Mouse (Mus musculus): Measurements from ENCODE around the gene Tnrc6c. TPM values are rescaled to one million over a fixed set of nuclear protein-coding genes. Genes with fewer than 3 reads are reported as not detected.

The Tnrc6c gene
- total RNA-seq (2014; rRNA removed) (56.9 and 71.6 TPM in 2 replicates), polyA plus RNA-seq (2015; fragmentation: Nextera tagmentation; extraction: Ambion mirVana) (13.1 and 19.9 TPM in 2 replicates)

DNA sequence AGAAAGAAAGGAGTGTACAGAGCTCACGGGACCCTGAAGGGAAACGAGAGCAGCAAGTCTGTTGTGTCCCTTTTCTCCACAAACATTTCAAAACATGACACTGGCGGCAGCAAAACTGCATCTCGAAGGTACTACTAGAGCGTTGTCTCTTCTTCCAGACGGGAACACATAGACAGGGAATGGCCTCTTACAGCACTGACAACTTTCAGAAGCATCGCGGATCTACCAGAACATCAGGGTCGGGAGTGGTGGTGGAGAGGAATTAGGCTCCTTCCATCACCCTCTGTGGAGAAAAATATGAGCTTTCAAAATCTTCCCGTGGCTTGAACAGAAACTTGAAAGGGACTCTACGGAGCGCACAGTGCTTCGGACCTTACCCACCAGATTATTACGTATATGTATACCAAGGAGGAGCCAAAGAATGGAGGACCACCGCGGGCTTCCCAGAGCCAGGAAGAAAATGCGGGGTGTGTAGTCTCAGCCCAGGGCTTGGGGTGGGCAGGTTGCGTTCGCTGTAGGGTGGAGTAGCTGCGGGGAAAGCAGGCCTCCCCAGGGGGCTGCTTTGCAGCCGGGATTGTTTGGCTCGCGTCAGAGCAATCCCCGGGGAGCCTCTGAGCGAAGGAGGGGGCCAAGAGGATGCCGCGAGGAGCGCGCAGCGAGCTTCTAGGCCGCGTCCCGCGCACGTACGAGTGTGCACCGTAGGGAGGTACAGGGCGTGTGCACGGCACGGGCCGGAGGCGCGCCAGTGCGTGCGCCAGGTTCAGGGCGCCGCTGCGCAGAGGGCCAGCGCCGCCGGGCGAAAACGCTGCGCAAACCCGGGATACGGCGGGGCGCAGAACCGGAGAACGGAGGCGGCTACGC is at the start of gene Tnrc6c:
Gene Tnrc6c, plus strand, starts transcription at position 799 of the 861 bp plus-strand sequence.
- Histone ChIP-seq H3K9me3 (ENCODE audit: low read length) (no peaks in the 10 kb centered on the region), H3K27me3 (ENCODE audit: insufficient read depth, low read length) (no peaks in the 10 kb centered on the region), H3K27ac (ENCODE audit: low read depth, low read length) (peak within 1 kb of the TSS; percentile 99), H3K4me1 (ENCODE audit: insufficient read depth) (peaks cover 17% of the 10 kb centered on the region), H3K4me3 (ENCODE audit: low read depth, low read length) (peak within 1 kb of the TSS; percentile 93), H3K36me3 (ENCODE audit: insufficient read depth) (no peaks in the 10 kb centered on the region), H3K9ac (peak within 1 kb of the TSS; percentile 93), H3K4me2 (ENCODE audit: low read depth) (peak within 1 kb of the TSS; percentile 72)
- DNase-seq, result peak; percentile 96
- TF ChIP-seq CTCF (IDR thresholded peaks at IDR 0.05; ENCODE audit: low read depth), result peak; percentile 16; the same call in 1 of the 2 replicates
- under 1% methylated on average over 61 of the region's 62 CpGs for WGBS
- ATAC-seq, result peak; percentile 92

DNA sequence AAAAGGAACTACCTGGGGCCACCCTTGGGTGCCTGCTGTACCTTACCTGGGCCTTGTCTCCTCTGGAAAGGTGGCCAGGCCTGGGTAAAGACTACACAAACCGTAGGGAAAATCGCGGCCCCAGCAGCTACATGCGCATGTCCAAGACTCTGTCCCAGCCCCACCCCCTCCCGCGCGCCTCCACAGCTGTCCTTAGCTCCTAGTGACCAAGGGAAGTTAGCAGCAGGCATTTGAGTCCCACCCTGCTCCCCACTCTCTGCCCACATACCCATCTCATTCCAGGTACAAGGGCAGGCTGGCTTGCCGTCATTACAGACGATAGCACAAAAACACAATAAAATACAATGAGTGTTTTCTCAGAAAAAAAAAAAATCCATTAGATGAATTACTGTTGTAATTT is 48.0 kb upstream of the Tnrc6c start:
- H3K36me3 ChIP-seq (ENCODE audit: insufficient read depth), result no peaks in the 10 kb centered on the region
- ATAC-seq (no peak), DNase-seq (no peak)
- H3K27me3 ChIP-seq (ENCODE audit: insufficient read depth, low read length), result no peaks in the 10 kb centered on the region
- H3K9ac ChIP-seq, result no peak overlapping the region
- H3K9me3 ChIP-seq (ENCODE audit: low read length), result no peaks in the 10 kb centered on the region
- no peak overlapping the region for H3K4me3 ChIP-seq (ENCODE audit: low read depth, low read length)
- peaks cover 7% of the 10 kb centered on the region for H3K4me1 ChIP-seq (ENCODE audit: insufficient read depth)
- no peak overlapping the region for H3K27ac ChIP-seq (ENCODE audit: low read depth, low read length)
- 36% methylated on average over 9 of the region's 9 CpGs for WGBS
- H3K4me2 ChIP-seq (ENCODE audit: low read depth), result 0 out of 2 replicates have a peak overlapping the region, but pooled peaks have one; percentile 13
- no peak for TF ChIP-seq CTCF (IDR thresholded peaks at IDR 0.05; ENCODE audit: low read depth)

DNA sequence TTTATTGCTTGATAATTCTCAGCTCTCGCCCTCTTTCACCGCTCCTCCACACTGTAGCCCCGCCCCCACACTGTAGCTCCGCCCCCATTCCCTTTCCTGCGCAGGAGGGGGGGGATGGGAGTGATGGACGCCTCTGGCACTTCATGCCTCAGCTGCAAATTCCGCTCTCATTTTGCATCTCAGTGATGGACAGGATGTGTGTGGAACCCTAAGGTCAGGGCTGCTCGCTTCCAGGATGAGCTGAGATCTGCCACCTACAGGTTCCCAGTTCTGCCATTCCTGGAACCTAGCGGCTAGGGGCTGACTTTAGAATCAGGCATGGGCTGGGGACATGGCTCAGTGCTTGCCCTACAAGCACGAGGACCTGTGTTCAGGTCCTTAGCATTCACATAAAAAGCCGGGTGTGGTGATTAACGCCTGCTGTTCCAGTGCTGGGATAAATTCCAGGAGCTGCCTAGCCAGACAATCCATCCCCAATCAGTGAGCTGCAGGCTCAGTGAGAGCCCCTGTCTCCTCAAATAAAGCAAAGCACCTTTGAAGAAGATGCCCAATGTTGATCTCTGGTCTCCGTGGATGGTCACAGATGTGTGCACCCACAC is 47.4 kb upstream of the Tnrc6c start:
- 9% methylated on average over 13 of the region's 13 CpGs for WGBS
- no peak for ATAC-seq

DNA sequence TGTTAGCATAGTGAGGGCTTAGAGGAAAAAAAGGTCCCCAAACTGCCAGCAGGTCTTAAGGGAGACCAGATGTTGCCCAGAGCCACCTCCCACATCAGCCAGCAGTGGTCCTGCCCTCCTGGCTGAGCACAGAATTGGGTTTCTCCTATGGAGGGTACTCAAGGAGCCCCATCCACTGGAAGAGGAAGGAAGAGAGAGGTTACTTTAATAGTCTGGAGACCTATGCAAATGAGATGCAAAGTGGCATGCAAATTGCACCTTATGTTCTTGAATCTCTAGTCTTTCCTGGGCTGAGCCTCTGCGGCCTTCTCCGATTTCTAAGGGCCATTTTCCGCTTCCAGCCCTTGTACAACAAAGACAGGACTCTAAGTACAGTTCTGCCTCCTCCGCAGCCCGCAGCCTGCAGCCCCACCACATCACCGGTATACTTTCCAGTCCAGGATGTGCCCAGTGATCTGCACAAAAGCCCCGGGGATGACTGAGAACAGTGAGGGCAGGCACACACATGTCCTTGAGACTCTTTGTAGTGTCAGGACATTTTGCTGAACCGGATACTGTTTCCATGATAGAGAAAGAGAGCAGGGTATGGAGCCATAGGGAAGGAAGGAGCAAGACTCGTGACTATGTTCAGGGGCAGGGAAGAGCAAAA is 45.8 kb upstream of the Tnrc6c start:
- WGBS, result 33% methylated on average over 9 of the region's 9 CpGs
- H3K4me1 ChIP-seq (ENCODE audit: insufficient read depth), result peaks cover 9% of the 10 kb centered on the region
- no peak for TF ChIP-seq CTCF (IDR thresholded peaks at IDR 0.05; ENCODE audit: low read depth)
- H3K27me3 ChIP-seq (ENCODE audit: insufficient read depth, low read length), result no peaks in the 10 kb centered on the region
- no peak overlapping the region for H3K4me3 ChIP-seq (ENCODE audit: low read depth, low read length)
- H3K9ac ChIP-seq, result no peak overlapping the region
- H3K9me3 ChIP-seq (ENCODE audit: low read length), result no peaks in the 10 kb centered on the region
- no peak for ATAC-seq
- H3K4me2 ChIP-seq (ENCODE audit: low read depth), result no peak overlapping the region
- DNase-seq, result no peak
- H3K36me3 ChIP-seq (ENCODE audit: insufficient read depth), result no peaks in the 10 kb centered on the region
- H3K27ac ChIP-seq (ENCODE audit: low read depth, low read length), result no peak overlapping the region

More for the DNA sequence above, 47.4 kb upstream of the Tnrc6c start:
- peak; percentile 38 for TF ChIP-seq CTCF (IDR thresholded peaks at IDR 0.05; ENCODE audit: low read depth)
- Histone ChIP-seq H3K27me3 (ENCODE audit: insufficient read depth, low read length) (no peaks in the 10 kb centered on the region), H3K4me2 (ENCODE audit: low read depth) (no peak overlapping the region), H3K36me3 (ENCODE audit: insufficient read depth) (no peaks in the 10 kb centered on the region), H3K4me3 (ENCODE audit: low read depth, low read length) (no peak overlapping the region), H3K9me3 (ENCODE audit: low read length) (no peaks in the 10 kb centered on the region), H3K4me1 (ENCODE audit: insufficient read depth) (peaks cover 9% of the 10 kb centered on the region), H3K9ac (no peak overlapping the region), H3K27ac (ENCODE audit: low read depth, low read length) (no peak overlapping the region)
- peak; percentile 38 for DNase-seq

- H3K4me1 ChIP-seq (ENCODE audit: insufficient read depth), result peaks cover 9% of the 10 kb centered on the region
- H3K9ac ChIP-seq, result no peak overlapping the region
- TF ChIP-seq CTCF (IDR thresholded peaks at IDR 0.05; ENCODE audit: low read depth), result no peak
- H3K9me3 ChIP-seq (ENCODE audit: low read length), result no peaks in the 10 kb centered on the region
- H3K27ac ChIP-seq (ENCODE audit: low read depth, low read length), result no peak overlapping the region
- no peak overlapping the region for H3K4me2 ChIP-seq (ENCODE audit: low read depth)
- H3K27me3 ChIP-seq (ENCODE audit: insufficient read depth, low read length), result no peaks in the 10 kb centered on the region
- ATAC-seq, result no peak
- no peak overlapping the region for H3K4me3 ChIP-seq (ENCODE audit: low read depth, low read length)
- no peaks in the 10 kb centered on the region for H3K36me3 ChIP-seq (ENCODE audit: insufficient read depth)
- WGBS, result 34% methylated on average over 7 of the region's 7 CpGs
- DNase-seq, result no peak
These were observed 45.1 kb upstream of the Tnrc6c start for GRCm38 (mm10) chr11:117608976-117609375.

- H3K4me2 ChIP-seq (ENCODE audit: low read depth), result no peak overlapping the region
- H3K9ac ChIP-seq, result no peak overlapping the region
- TF ChIP-seq CTCF (IDR thresholded peaks at IDR 0.05; ENCODE audit: low read depth), result no peak
- no peaks in the 10 kb centered on the region for H3K9me3 ChIP-seq (ENCODE audit: low read length)
- no peaks in the 10 kb centered on the region for H3K36me3 ChIP-seq (ENCODE audit: insufficient read depth)
- DNase-seq (no peak), ATAC-seq (no peak)
- no peak overlapping the region for H3K4me3 ChIP-seq (ENCODE audit: low read depth, low read length)
- no peak overlapping the region for H3K27ac ChIP-seq (ENCODE audit: low read depth, low read length)
- H3K4me1 ChIP-seq (ENCODE audit: insufficient read depth), result peaks cover 9% of the 10 kb centered on the region
- H3K27me3 ChIP-seq (ENCODE audit: insufficient read depth, low read length), result no peaks in the 10 kb centered on the region
These were observed 43.5 kb upstream of the Tnrc6c start for GRCm38 (mm10) chr11:117610589-117610988.
